Mouse (Mus musculus) erythroblast, embryonic 14.5 days (primary cell): ENCODE measurements around the gene Atp1b3.

Experiments used
- GATA1 ChIP-seq: IDR thresholded peaks from 2 replicates; pipeline ENCODE4 v1.6.1; 2012; ENCODE audit warnings: low read length, inconsistent platforms, mixed read lengths
- TAL1 ChIP-seq: IDR thresholded peaks from 3 replicates; pipeline ENCODE4 v1.6.1; 2012; ENCODE audit warnings: low read length, inconsistent platforms, mixed read lengths

DNA sequence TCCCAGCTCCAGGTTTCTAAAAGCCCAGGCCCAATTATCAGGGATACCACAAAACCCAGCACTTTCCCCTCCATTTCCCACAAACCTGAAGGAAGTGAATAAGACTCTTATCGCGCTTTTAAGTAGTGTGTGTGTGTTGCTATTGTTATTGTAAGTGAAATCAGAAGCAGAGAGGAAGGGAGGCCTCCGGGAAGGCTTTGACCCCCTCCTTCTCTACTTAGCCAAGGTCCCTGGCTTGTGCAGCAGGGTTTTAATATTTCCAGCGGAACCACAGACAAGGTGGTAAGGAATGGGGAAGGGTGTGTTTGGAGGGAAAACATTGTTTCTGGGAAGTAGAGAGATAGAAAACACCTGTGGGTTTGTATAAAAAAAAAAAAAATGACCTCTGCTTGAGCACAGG, 34.4 kb upstream of the Atp1b3 start:
- TF ChIP-seq TAL1, result no peak
- no peak for TF ChIP-seq GATA1
